Mouse (Mus musculus) MEL (cell line): Measurements from ENCODE around the gene Atp8b5. TPM values are rescaled to one million over a fixed set of nuclear protein-coding genes. Genes with fewer than 3 reads are reported as not detected.

Experiments
- DNase-seq: peaks from one replicate; pipeline ENCODE4 v3.0.0; 2011; ENCODE audit warnings: low read depth, low spot score
- H3K27ac ChIP-seq: 2 replicates; pipeline ENCODE4 v1.5.1; 2012; ENCODE audit warnings: low read depth, mild to moderate bottlenecking, control low read depth, low read length, moderate library complexity; ENCODE audit not compliant: control insufficient read depth
- H3K27me3 ChIP-seq, 2 experiments: fragments of 150-350 bp in 1 of 2; sonication (generic) in 1 of 2; 2 replicates each; pipeline ENCODE4 v1.6.1; 2012; ENCODE audit warnings: low read length in 2 of 2, mild to moderate bottlenecking in 2 of 2, improper control_type of control experiment in 1 of 2, moderate library complexity in 1 of 2; ENCODE audit not compliant: insufficient read depth in 2 of 2, control insufficient read depth in 1 of 2
- H3K36me3 ChIP-seq, 2 experiments: 2 replicates each; pipeline ENCODE4 v1.6.1; 2012 to 2014; ENCODE audit warnings: low read length in 2 of 2, improper control_type of control experiment in 1 of 2, inconsistent platforms in 1 of 2, mild to moderate bottlenecking in 1 of 2; ENCODE audit not compliant: insufficient read depth in 2 of 2, control insufficient read depth in 1 of 2
- H3K4me1 ChIP-seq, 2 experiments: fragments of 150-350 bp in 1 of 2; sonication (generic) in 1 of 2; 2 replicates each; pipeline ENCODE4 v1.6.1; 2012; ENCODE audit warnings: low read length in 2 of 2, improper control_type of control experiment in 1 of 2, mild to moderate bottlenecking in 1 of 2; ENCODE audit not compliant: insufficient read depth in 2 of 2, control insufficient read depth in 1 of 2
- H3K4me3 ChIP-seq, 2 experiments: fragments of 150-350 bp in 1 of 2; sonication (generic) in 1 of 2; 2 replicates each; pipeline ENCODE4 v1.5.1; 2012; ENCODE audit warnings: low read depth in 2 of 2, low read length in 2 of 2, mild to moderate bottlenecking in 2 of 2, moderate library complexity in 2 of 2, control low read depth in 1 of 2, improper control_type of control experiment in 1 of 2; ENCODE audit not compliant: control insufficient read depth in 1 of 2, insufficient read depth in 1 of 2
- H3K79me2 ChIP-seq: 2 replicates; pipeline ENCODE4 v1.6.1; 2012; ENCODE audit warnings: mild to moderate bottlenecking, low read length, moderate library complexity; ENCODE audit not compliant: control insufficient read depth, poor library complexity, insufficient read depth
- H3K9ac ChIP-seq: 2 replicates; pipeline ENCODE4 v1.6.1; 2012; ENCODE audit warnings: low read depth, mild to moderate bottlenecking, control low read depth, low read length, moderate library complexity; ENCODE audit not compliant: control insufficient read depth, poor library complexity, severe bottlenecking
- H3K9me3 ChIP-seq: fragments of 150-350 bp; sonication (generic); replicated peaks from 2 replicates; pipeline ENCODE4 v1.6.1; 2012; ENCODE audit warnings: mild to moderate bottlenecking, low read length, improper control_type of control experiment, moderate library complexity; ENCODE audit not compliant: insufficient read depth
- BHLHE40 ChIP-seq: IDR thresholded peaks from 2 replicates; pipeline ENCODE4 v1.6.1; 2012; ENCODE audit warnings: low read depth, mild to moderate bottlenecking, inconsistent platforms, low read length, improper control_type of control experiment, borderline replicate concordance
- CHD2 ChIP-seq: IDR thresholded peaks from 2 replicates; pipeline ENCODE4 v1.6.1; 2011; ENCODE audit warnings: low read length, improper control_type of control experiment
- ELF1 ChIP-seq: IDR thresholded peaks from 2 replicates; pipeline ENCODE4 v1.6.1; 2014; ENCODE audit warnings: low read depth, mild to moderate bottlenecking, inconsistent platforms, low read length, improper control_type of control experiment, moderate library complexity
- EP300 ChIP-seq, 2 experiments: IDR thresholded peaks; 2 replicates each; pipeline ENCODE4 v1.6.1; 2011; ENCODE audit warnings: improper control_type of control experiment in 2 of 2, low read length in 2 of 2, low read depth in 1 of 2, mild to moderate bottlenecking in 1 of 2
- GABPA ChIP-seq: IDR thresholded peaks from 2 replicates; pipeline ENCODE4 v1.6.1; 2012; ENCODE audit warnings: low read depth, mild to moderate bottlenecking, inconsistent platforms, low read length, improper control_type of control experiment, moderate library complexity
- GATA1 ChIP-seq: IDR thresholded peaks from 2 replicates; pipeline ENCODE4 v1.6.1; 2011; ENCODE audit warnings: low read depth, low read length, improper control_type of control experiment
- HCFC1 ChIP-seq: IDR thresholded peaks from 2 replicates; pipeline ENCODE4 v1.6.1; 2012; ENCODE audit warnings: low read depth, mild to moderate bottlenecking, inconsistent platforms, low read length, improper control_type of control experiment, moderate library complexity
- MAX ChIP-seq: IDR thresholded peaks from 2 replicates; pipeline ENCODE4 v1.6.1; 2011; ENCODE audit warnings: low read length, improper control_type of control experiment
- MEF2A ChIP-seq: IDR thresholded peaks from 2 replicates; pipeline ENCODE4 v1.6.1; 2014; ENCODE audit warnings: low read depth, mild to moderate bottlenecking, inconsistent platforms, low read length, improper control_type of control experiment; ENCODE audit not compliant: poor library complexity, insufficient replicate concordance, severe bottlenecking; ENCODE audit errors: extremely low read depth
- MXI1 ChIP-seq: IDR thresholded peaks from 2 replicates; pipeline ENCODE4 v1.6.1; 2011; ENCODE audit warnings: mild to moderate bottlenecking, low read depth, low read length, improper control_type of control experiment
- MYB ChIP-seq: IDR thresholded peaks from 2 replicates; pipeline ENCODE4 v1.6.1; 2011; ENCODE audit warnings: mild to moderate bottlenecking, low read depth, low read length, improper control_type of control experiment
- MYC ChIP-seq: IDR thresholded peaks from 2 replicates; pipeline ENCODE4 v1.6.1; 2011; ENCODE audit warnings: low read depth, mild to moderate bottlenecking, low read length, improper control_type of control experiment, moderate library complexity
- NELFE ChIP-seq: IDR thresholded peaks from 2 replicates; pipeline ENCODE4 v1.6.1; 2011; ENCODE audit warnings: low read depth, low read length, improper control_type of control experiment
- POLR2A ChIP-seq, 2 experiments: IDR thresholded peaks; 2 replicates each; pipeline ENCODE4 v1.6.1; 2011 to 2012; ENCODE audit warnings: low read length in 2 of 2, mild to moderate bottlenecking in 2 of 2, control low read depth in 1 of 2, improper control_type of control experiment in 1 of 2, low read depth in 1 of 2, moderate library complexity in 1 of 2; ENCODE audit not compliant: control insufficient read depth in 1 of 2, insufficient read depth in 1 of 2, poor library complexity in 1 of 2
- POLR2AphosphoS2 ChIP-seq: IDR thresholded peaks from 2 replicates; pipeline ENCODE4 v1.6.1; 2011; ENCODE audit warnings: low read length, improper control_type of control experiment
- RCOR1 ChIP-seq: IDR thresholded peaks from 2 replicates; pipeline ENCODE4 v1.6.1; 2012; ENCODE audit warnings: low read depth, mild to moderate bottlenecking, inconsistent platforms, low read length, improper control_type of control experiment
- TBP ChIP-seq: IDR thresholded peaks from 2 replicates; pipeline ENCODE4 v1.8.0; 2011; ENCODE audit warnings: low read depth, low read length, improper control_type of control experiment
- UBTF ChIP-seq: IDR thresholded peaks from 2 replicates; pipeline ENCODE4 v1.6.1; 2012; ENCODE audit warnings: low read depth, mild to moderate bottlenecking, inconsistent platforms, low read length, improper control_type of control experiment, moderate library complexity, borderline replicate concordance; ENCODE audit not compliant: insufficient read depth
- USF1 ChIP-seq: IDR thresholded peaks from 2 replicates; pipeline ENCODE4 v1.6.1; 2014; ENCODE audit warnings: low read depth, mild to moderate bottlenecking, inconsistent platforms, low read length, improper control_type of control experiment, moderate library complexity
- USF2 ChIP-seq, 2 experiments: IDR thresholded peaks; 2 replicates each; pipeline ENCODE4 v1.6.1; 2011 to 2012; ENCODE audit warnings: improper control_type of control experiment in 2 of 2, low read length in 2 of 2, borderline replicate concordance in 1 of 2, inconsistent platforms in 1 of 2, low read depth in 1 of 2, mild to moderate bottlenecking in 1 of 2; ENCODE audit not compliant: insufficient read depth in 1 of 2
- ZC3H11A ChIP-seq: IDR thresholded peaks from 2 replicates; pipeline ENCODE4 v1.6.1; 2012; ENCODE audit warnings: low read depth, mild to moderate bottlenecking, inconsistent platforms, low read length, improper control_type of control experiment
- polyA plus RNA-seq, 2 experiments: library from polyadenylated mRNA; stranded (reverse) in 1 of 2; unstranded in 1 of 2; fragments of >175 nt in 1 of 2; fragments of >200 nt in 1 of 2; gene quantifications; 2 replicates each; pipeline versions ENCODE4 v1.2.1 to v1.2.4; 2012; ENCODE audit warnings: low replicate concordance in 2 of 2, low read depth in 1 of 2; ENCODE audit not compliant: insufficient read length in 2 of 2, insufficient read depth in 1 of 2, missing spikeins in 1 of 2
- total RNA-seq: library from RNA; depleted of rRNA; stranded (reverse); fragments of 300-350 nt; gene quantifications from 2 replicates; pipeline ENCODE4 v1.2.3, GENCODE M21; 2012

The Atp8b5 gene
- total and polyA plus RNA-seq, 3 experiments = 4.9 to 5.0 TPM; not detected in 1

GRCm38 (mm10) chr4:43231821-43232220 lies 35.1 kb upstream of the Atp8b5 start (continued):
- TF ChIP-seq MYB (no peak), GATA1 (peak; percentile 67)

- Histone ChIP-seq H3K4me3 (no peak overlapping the region), H3K27me3 (no peaks in the 10 kb centered on the region), H3K9ac (no peak overlapping the region), H3K36me3 (peaks cover 0 to 13% of the 10 kb centered on the region in 2 experiments; a peak in 2 of 4 replicates), H3K79me2 (no peaks in the 10 kb centered on the region), H3K27ac (no peak overlapping the region), H3K4me1 (peaks cover 11 to 12% of the 10 kb centered on the region in 2 experiments), H3K9me3 (no peaks in the 10 kb centered on the region)
- no peak for TF ChIP-seq MXI1
- TF ChIP-seq ELF1 = no peak
- TF ChIP-seq ZC3H11A = no peak
- TF ChIP-seq USF2 (IDR thresholded peaks at IDR 0.05; ENCODE audit: borderline replicate concordance in 1 of 2, insufficient read depth in 1 of 2, low read depth in 1 of 2, low read length in 2 of 2) = no peak
- TF ChIP-seq USF1 = no peak
- TF ChIP-seq GABPA = no peak
- no peak for TF ChIP-seq RCOR1
- no peak for TF ChIP-seq CHD2
- no peak for TF ChIP-seq BHLHE40
- no peak for TF ChIP-seq HCFC1
- no peak for TF ChIP-seq MAX
- no peak for TF ChIP-seq MEF2A
- no peak for TF ChIP-seq POLR2A (IDR thresholded peaks at IDR 0.05; ENCODE audit: control insufficient read depth in 1 of 2, insufficient read depth in 1 of 2, low read depth in 1 of 2, low read length in 2 of 2, poor library complexity in 1 of 2)
- no peak for TF ChIP-seq UBTF
- no peak for TF ChIP-seq TBP
- TF ChIP-seq EP300 (IDR thresholded peaks at IDR 0.05; ENCODE audit: low read depth in 1 of 2, low read length in 2 of 2) = no peak
- TF ChIP-seq MYC = no peak
- TF ChIP-seq NELFE = no peak
- no peak for TF ChIP-seq GATA1
- TF ChIP-seq POLR2AphosphoS2 = no peak
- no peak for DNase-seq
Observed at GRCm38 (mm10) chr4:43232985-43233384, 34.0 kb upstream of the Atp8b5 start.
